Mouse (Mus musculus): ENCODE results near the gene Tceal5. TPM values are rescaled to one million over a fixed set of nuclear protein-coding genes. Genes with fewer than 3 reads are reported as not detected.
"Not testable (repeated sequence)": the region's sequence is repeated elsewhere in the genome, so short reads cannot be mapped to it uniquely, and the experiment has no call there.

The Tceal5 gene
- polyA plus RNA-seq, 1 experiment = not detected

GRCm38 (mm10) chrX:136227768-136228167, 24.1 kb upstream of the Tceal5 start:
- 65% methylated on average over 5 of the region's 5 CpGs for WGBS

GRCm38 (mm10) chrX:136223714-136224113, 20.0 kb upstream of the Tceal5 start:
- H3K4me1 ChIP-seq (ENCODE audit: control insufficient read depth, insufficient read depth, low read length) = no peaks in the 10 kb centered on the region
- no peak overlapping the region for H3K27ac ChIP-seq (ENCODE audit: insufficient read depth, low read depth, low read length)
- no peak overlapping the region for H3K4me3 ChIP-seq (ENCODE audit: insufficient read depth, low read depth, low read length)
- 85% methylated on average over 6 of the region's 6 CpGs for WGBS
- TF ChIP-seq POLR2A (IDR thresholded peaks at IDR 0.05; ENCODE audit: insufficient read depth, low read depth, low read length) = no peak
- no peak for TF ChIP-seq CTCF (IDR thresholded peaks at IDR 0.05; ENCODE audit: insufficient read depth, low read depth, low read length)

More at GRCm38 (mm10) chrX:136227768-136228167, 24.1 kb upstream of the Tceal5 start:
- TF ChIP-seq POLR2A (IDR thresholded peaks at IDR 0.05; ENCODE audit: insufficient read depth, low read depth, low read length) (no peak), CTCF (IDR thresholded peaks at IDR 0.05; ENCODE audit: insufficient read depth, low read depth, low read length) (no peak)
- H3K27ac ChIP-seq (ENCODE audit: insufficient read depth, low read depth, low read length) = no peak overlapping the region
- no peak overlapping the region for H3K4me3 ChIP-seq (ENCODE audit: insufficient read depth, low read depth, low read length)
- no peaks in the 10 kb centered on the region for H3K4me1 ChIP-seq (ENCODE audit: control insufficient read depth, insufficient read depth, low read length)

- H3K4me3 ChIP-seq (ENCODE audit: insufficient read depth, low read depth, low read length) = no peak overlapping the region
- no peak overlapping the region for H3K27ac ChIP-seq (ENCODE audit: insufficient read depth, low read depth, low read length)
- TF ChIP-seq CTCF (IDR thresholded peaks at IDR 0.05; ENCODE audit: insufficient read depth, low read depth, low read length) = no peak
- TF ChIP-seq POLR2A (IDR thresholded peaks at IDR 0.05; ENCODE audit: insufficient read depth, low read depth, low read length) = no peak
- H3K4me1 ChIP-seq (ENCODE audit: control insufficient read depth, insufficient read depth, low read length) = no peaks in the 10 kb centered on the region
- 38% methylated on average over 1 of the region's 1 CpGs for WGBS
Measured at GRCm38 (mm10) chrX:136216303-136216702, 12.6 kb upstream of the Tceal5 start.

- peak within 1 kb of the TSS; percentile 48 for H3K4me3 ChIP-seq (ENCODE audit: insufficient read depth, low read depth, low read length)
- not testable (repeated sequence) for H3K4me1 ChIP-seq (ENCODE audit: control insufficient read depth, insufficient read depth, low read length); H3K27ac ChIP-seq (ENCODE audit: insufficient read depth, low read depth, low read length)
- 22% methylated on average over 21 of the region's 67 CpGs for WGBS
Measured at GRCm38 (mm10) chrX:136214729-136215677, 11.3 kb upstream of the Tceal5 start, which contains the start of the genes Tceal7 and Bex1. Gene Tceal7, plus strand, starts transcription at chrX:136214779. Gene Bex1, minus strand, starts transcription at chrX:136215513.

- Histone ChIP-seq H3K27ac (ENCODE audit: insufficient read depth, low read depth, low read length) (no peak overlapping the region), H3K4me3 (ENCODE audit: insufficient read depth, low read depth, low read length) (no peak overlapping the region), H3K4me1 (ENCODE audit: control insufficient read depth, insufficient read depth, low read length) (no peaks in the 10 kb centered on the region)
- WGBS = 68% methylated on average over 2 of the region's 2 CpGs
- TF ChIP-seq POLR2A (IDR thresholded peaks at IDR 0.05; ENCODE audit: insufficient read depth, low read depth, low read length) = no peak
- TF ChIP-seq CTCF (IDR thresholded peaks at IDR 0.05; ENCODE audit: insufficient read depth, low read depth, low read length) = no peak
Measured at GRCm38 (mm10) chrX:136213396-136213795, 9.7 kb upstream of the Tceal5 start.

- TF ChIP-seq CTCF (IDR thresholded peaks at IDR 0.05; ENCODE audit: insufficient read depth, low read depth, low read length) (no peak), POLR2A (IDR thresholded peaks at IDR 0.05; ENCODE audit: insufficient read depth, low read depth, low read length) (no peak)
- no peak overlapping the region for H3K27ac ChIP-seq (ENCODE audit: insufficient read depth, low read depth, low read length)
- WGBS = 85% methylated on average over 6 of the region's 6 CpGs
Measured at GRCm38 (mm10) chrX:136204406-136204805, 730 bp upstream of the Tceal5 start.

GRCm38 (mm10) chrX:136203257-136203656, 419 bp downstream of the Tceal5 start:
- TF ChIP-seq POLR2A (IDR thresholded peaks at IDR 0.05; ENCODE audit: insufficient read depth, low read depth, low read length) (no peak), CTCF (IDR thresholded peaks at IDR 0.05; ENCODE audit: insufficient read depth, low read depth, low read length) (no peak)
- WGBS = 23% methylated on average over 7 of the region's 7 CpGs
- Histone ChIP-seq H3K27ac (ENCODE audit: insufficient read depth, low read depth, low read length) (peak overlapping the region; percentile 61), H3K4me3 (ENCODE audit: insufficient read depth, low read depth, low read length) (peak overlapping the region; percentile 91), H3K4me1 (ENCODE audit: control insufficient read depth, insufficient read depth, low read length) (peaks cover 3% of the 10 kb centered on the region; the same call in 1 of the 2 replicates)

More at GRCm38 (mm10) chrX:136204406-136204805, 730 bp upstream of the Tceal5 start:
- Histone ChIP-seq H3K4me3 (ENCODE audit: insufficient read depth, low read depth, low read length) (no peak overlapping the region), H3K4me1 (ENCODE audit: control insufficient read depth, insufficient read depth, low read length) (peaks cover 3% of the 10 kb centered on the region; the same call in 1 of the 2 replicates)

GRCm38 (mm10) chrX:136196873-136197272, 6.8 kb downstream of the Tceal5 start:
- 50% methylated on average over 1 of the region's 1 CpGs for WGBS
- no peaks in the 10 kb centered on the region for H3K4me1 ChIP-seq (ENCODE audit: control insufficient read depth, insufficient read depth, low read length)
- H3K4me3 ChIP-seq (ENCODE audit: insufficient read depth, low read depth, low read length) = no peak overlapping the region
- H3K27ac ChIP-seq (ENCODE audit: insufficient read depth, low read depth, low read length) = no peak overlapping the region
- TF ChIP-seq CTCF (IDR thresholded peaks at IDR 0.05; ENCODE audit: insufficient read depth, low read depth, low read length) = no peak
- no peak for TF ChIP-seq POLR2A (IDR thresholded peaks at IDR 0.05; ENCODE audit: insufficient read depth, low read depth, low read length)

- no peaks in the 10 kb centered on the region for H3K4me1 ChIP-seq (ENCODE audit: control insufficient read depth, insufficient read depth, low read length)
- H3K27ac ChIP-seq (ENCODE audit: insufficient read depth, low read depth, low read length) = no peak overlapping the region
- WGBS = 78% methylated on average over 16 of the region's 16 CpGs
- TF ChIP-seq POLR2A (IDR thresholded peaks at IDR 0.05; ENCODE audit: insufficient read depth, low read depth, low read length) (no peak), CTCF (IDR thresholded peaks at IDR 0.05; ENCODE audit: insufficient read depth, low read depth, low read length) (no peak)
- H3K4me3 ChIP-seq (ENCODE audit: insufficient read depth, low read depth, low read length) = no peak overlapping the region
Measured at GRCm38 (mm10) chrX:136195193-136195944, 8.3 kb downstream of the Tceal5 start.
